Mouse (Mus musculus) neural tube, embryonic 11.5 days (tissue): ENCODE results near the gene Gabra5. TPM values are rescaled to one million over a fixed set of nuclear protein-coding genes. Genes with fewer than 3 reads are reported as not detected.

Experiments used
- ATAC-seq: fragments of 200-750 bp; cut with Nextera tagmentation; 2 replicates; pipeline ENCODE4 v1.8.0; 2017; ENCODE audit warnings: moderate number of reproducible peaks, mild to moderate bottlenecking, moderate TSS enrichment, moderate library complexity; ENCODE audit not compliant: insufficient read depth, low FRiP score, low TSS enrichment
- DNase-seq: peaks from one replicate; pipeline ENCODE4 v3.0.0-alpha.2; 2015; ENCODE audit warnings: low spot score
- H3K27ac ChIP-seq: fragments of 300-500 bp; sonication (generic); 2 replicates; pipeline ENCODE4 v1.5.1; 2014; ENCODE audit warnings: low read depth, mild to moderate bottlenecking, low read length
- H3K27me3 ChIP-seq: fragments of 300-500 bp; sonication (generic); 2 replicates; pipeline ENCODE4 v1.6.1; 2014; ENCODE audit warnings: mild to moderate bottlenecking, low read length, mixed read lengths; ENCODE audit not compliant: control insufficient read depth, insufficient read depth
- H3K36me3 ChIP-seq: fragments of 300-500 bp; sonication (generic); 2 replicates; pipeline ENCODE4 v1.6.1; 2014; ENCODE audit warnings: mild to moderate bottlenecking, low read length, moderate library complexity, mixed read lengths; ENCODE audit not compliant: control insufficient read depth, insufficient read depth
- H3K4me1 ChIP-seq: fragments of 300-500 bp; sonication (generic); 2 replicates; pipeline ENCODE4 v1.6.1; 2014; ENCODE audit warnings: low read length, mixed read lengths; ENCODE audit not compliant: control insufficient read depth, insufficient read depth
- H3K4me2 ChIP-seq: fragments of 300-500 bp; sonication (generic); 2 replicates; pipeline ENCODE4 v1.6.1; 2014; ENCODE audit warnings: low read depth, mild to moderate bottlenecking, moderate library complexity
- H3K4me3 ChIP-seq: fragments of 300-500 bp; sonication (generic); 2 replicates; pipeline ENCODE4 v1.5.1; 2014; ENCODE audit warnings: low read depth, low read length
- H3K9ac ChIP-seq: fragments of 300-500 bp; sonication (generic); 2 replicates; pipeline ENCODE4 v1.6.1; 2014; ENCODE audit warnings: mild to moderate bottlenecking, low read length
- H3K9me3 ChIP-seq: fragments of 300-500 bp; sonication (generic); 2 replicates; pipeline ENCODE4 v1.6.1; 2016; ENCODE audit warnings: low read length; ENCODE audit not compliant: control insufficient read depth
- WGBS: fragments of 180-500 bp; shearing (Covaris S2); extraction: QIAGEN DNeasy Blood & Tissue Kit; methylation state at CpG from one replicate; pipeline ENCODE4 v1.1.7; 2014; 5-methylcytosine and 5-hydroxymethylcytosine counted together
- polyA plus RNA-seq: library from polyadenylated mRNA; unstranded; fragments of >200 nt; fragmentation: Nextera tagmentation; extraction: Ambion mirVana; gene quantifications from 2 replicates; pipeline ENCODE4 v1.2.1, GENCODE M21; 2014

Gene Gabra5
- polyA plus RNA-seq, 1 experiment from 2014 or later, result 1.4 TPM

- Histone ChIP-seq H3K27me3 (no peaks in the 10 kb centered on the region), H3K9ac (no peak overlapping the region), H3K4me3 (no peak overlapping the region), H3K9me3 (no peaks in the 10 kb centered on the region), H3K4me1 (no peaks in the 10 kb centered on the region), H3K36me3 (no peaks in the 10 kb centered on the region), H3K4me2 (no peak overlapping the region), H3K27ac (no peak overlapping the region)
- DNase-seq, result no peak
- 90% methylated on average over 6 of the region's 6 CpGs for WGBS
- ATAC-seq, result no peak
Measured at GRCm38 (mm10) chr7:57486907-57487306, 23.0 kb downstream of the Gabra5 start.

GRCm38 (mm10) chr7:57482896-57483295 lies 27.0 kb downstream of the Gabra5 start:
- Histone ChIP-seq H3K9ac (no peak overlapping the region), H3K27ac (no peak overlapping the region), H3K4me2 (no peak overlapping the region), H3K4me3 (no peak overlapping the region), H3K9me3 (no peaks in the 10 kb centered on the region), H3K36me3 (no peaks in the 10 kb centered on the region), H3K4me1 (no peaks in the 10 kb centered on the region), H3K27me3 (no peaks in the 10 kb centered on the region)
- DNase-seq (peak; percentile 14), ATAC-seq (no peak)

GRCm38 (mm10) chr7:57473811-57474525 lies 35.9 kb downstream of the Gabra5 start:
- no peaks in the 10 kb centered on the region for H3K36me3 ChIP-seq
- H3K4me1 ChIP-seq, result no peaks in the 10 kb centered on the region
- peak; percentile 30 for DNase-seq
- H3K27me3 ChIP-seq, result no peaks in the 10 kb centered on the region
- H3K27ac ChIP-seq, result no peak overlapping the region
- H3K9ac ChIP-seq, result no peak overlapping the region
- H3K4me3 ChIP-seq, result no peak overlapping the region
- H3K9me3 ChIP-seq, result no peaks in the 10 kb centered on the region
- WGBS, result 85% methylated on average over 4 of the region's 4 CpGs
- ATAC-seq, result peak; percentile 55
- no peak overlapping the region for H3K4me2 ChIP-seq

- ATAC-seq (no peak), DNase-seq (no peak)
- Histone ChIP-seq H3K9ac (no peak overlapping the region), H3K4me1 (no peaks in the 10 kb centered on the region), H3K36me3 (no peaks in the 10 kb centered on the region), H3K4me3 (no peak overlapping the region), H3K27me3 (no peaks in the 10 kb centered on the region), H3K27ac (no peak overlapping the region), H3K9me3 (no peaks in the 10 kb centered on the region), H3K4me2 (no peak overlapping the region)
- WGBS, result 73% methylated on average over 1 of the region's 1 CpGs
Measured at GRCm38 (mm10) chr7:57471316-57471715, 38.5 kb downstream of the Gabra5 start.

GRCm38 (mm10) chr7:57460354-57460753 lies 49.5 kb downstream of the Gabra5 start:
- no peak for ATAC-seq
- Histone ChIP-seq H3K4me3 (no peak overlapping the region), H3K4me2 (no peak overlapping the region), H3K4me1 (no peaks in the 10 kb centered on the region), H3K36me3 (no peaks in the 10 kb centered on the region), H3K27me3 (no peaks in the 10 kb centered on the region), H3K9ac (no peak overlapping the region), H3K27ac (no peak overlapping the region), H3K9me3 (no peaks in the 10 kb centered on the region)
- WGBS, result 71% methylated on average over 5 of the region's 5 CpGs
- DNase-seq, result no peak

GRCm38 (mm10) chr7:57448239-57448638 lies 61.6 kb downstream of the Gabra5 start:
- H3K27me3 ChIP-seq, result no peaks in the 10 kb centered on the region
- no peaks in the 10 kb centered on the region for H3K36me3 ChIP-seq
- no peaks in the 10 kb centered on the region for H3K4me1 ChIP-seq
- H3K9me3 ChIP-seq, result no peaks in the 10 kb centered on the region
- no peak overlapping the region for H3K4me2 ChIP-seq
- DNase-seq (no peak), ATAC-seq (no peak)
- WGBS, result 71% methylated on average over 1 of the region's 1 CpGs
- H3K4me3 ChIP-seq, result no peak overlapping the region
- no peak overlapping the region for H3K27ac ChIP-seq
- H3K9ac ChIP-seq, result no peak overlapping the region

- H3K4me2 ChIP-seq, result no peak overlapping the region
- no peak overlapping the region for H3K4me3 ChIP-seq
- no peak for ATAC-seq
- H3K27ac ChIP-seq, result no peak overlapping the region
- H3K27me3 ChIP-seq, result no peaks in the 10 kb centered on the region
- no peaks in the 10 kb centered on the region for H3K9me3 ChIP-seq
- WGBS, result 91% methylated on average over 1 of the region's 1 CpGs
- H3K36me3 ChIP-seq, result no peaks in the 10 kb centered on the region
- no peak for DNase-seq
- no peak overlapping the region for H3K9ac ChIP-seq
- no peaks in the 10 kb centered on the region for H3K4me1 ChIP-seq
Measured at GRCm38 (mm10) chr7:57422675-57423074, 87.2 kb downstream of the Gabra5 start.

GRCm38 (mm10) chr7:57421044-57421443 lies 88.8 kb downstream of the Gabra5 start:
- WGBS, result 92% methylated on average over 1 of the region's 1 CpGs
- no peaks in the 10 kb centered on the region for H3K9me3 ChIP-seq
- H3K27ac ChIP-seq, result no peak overlapping the region
- DNase-seq, result no peak
- H3K9ac ChIP-seq, result no peak overlapping the region
- H3K36me3 ChIP-seq, result no peaks in the 10 kb centered on the region
- no peaks in the 10 kb centered on the region for H3K27me3 ChIP-seq
- H3K4me1 ChIP-seq, result no peaks in the 10 kb centered on the region
- H3K4me3 ChIP-seq, result no peak overlapping the region
- ATAC-seq, result no peak
- no peak overlapping the region for H3K4me2 ChIP-seq

GRCm38 (mm10) chr7:57419392-57419791 lies 90.5 kb downstream of the Gabra5 start, which contains the start of gene Gabrb3:
Gene Gabrb3, plus strand, starts transcription at chr7:57419692.
- WGBS, result 87% methylated on average over 2 of the region's 2 CpGs
- H3K36me3 ChIP-seq, result no peaks in the 10 kb centered on the region
- H3K27me3 ChIP-seq, result no peaks in the 10 kb centered on the region
- no peak within 1 kb of the TSS for H3K4me2 ChIP-seq
- no peak within 1 kb of the TSS for H3K27ac ChIP-seq
- no peaks in the 10 kb centered on the region for H3K4me1 ChIP-seq
- no peak within 1 kb of the TSS for H3K9ac ChIP-seq
- no peaks in the 10 kb centered on the region for H3K9me3 ChIP-seq
- ATAC-seq, result no peak
- DNase-seq, result no peak
- no peak within 1 kb of the TSS for H3K4me3 ChIP-seq
